12 mouse cellular contexts compared by ENCODE assay signal in the genomic region with DNA sequence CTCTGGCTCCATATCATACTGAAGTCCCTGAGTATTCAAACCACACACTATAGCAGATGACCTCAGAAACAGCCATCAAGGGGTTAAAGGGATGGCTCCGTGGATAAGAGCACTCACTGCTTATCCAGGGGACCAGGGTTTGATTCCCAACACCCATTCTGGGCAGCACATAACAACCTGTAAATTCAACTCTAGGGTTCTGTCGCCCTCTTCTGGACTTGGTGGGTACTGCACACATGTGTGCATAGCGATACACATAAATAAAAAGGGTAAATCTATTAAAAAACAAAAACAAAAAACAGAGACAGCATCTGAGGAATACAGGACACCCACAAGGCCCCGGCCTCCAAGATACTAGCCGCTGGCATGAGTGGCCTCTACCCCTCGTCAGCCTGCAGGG. TPM values are rescaled to one million over a fixed set of nuclear protein-coding genes. Genes with fewer than 3 reads are reported as not detected.
A peak's percentile ranks its signal among the peaks of the same experiment; 100 is the strongest.
DNase-seq lines count a peak whose midpoint lies in the region; ATAC-seq lines count a peak whose summit lies in the region.
"Had no signal": no experiment of that assay in that cellular context is flagged by ENCODE, and none has a peak within 500 bp of the region (broad histone marks: within the 10 kb centered on the region; RNA-seq: fewer than 3 reads in every experiment).

No protein-coding gene starts in this region.

- no peaks in the 10 kb centered on the region for H3K36me3 ChIP-seq in hindbrain, embryonic 11.5 days (ENCODE audit: control insufficient read depth, insufficient read depth, low read length)
- no peaks in the 10 kb centered on the region for H3K36me3 ChIP-seq in hindbrain, embryonic 13.5 days
- H3K36me3 ChIP-seq: embryonic facial prominence, embryonic 10.5 days; lung, embryonic 15.5 days had no signal

- no peak overlapping the region for H3K4me3 ChIP-seq in hindbrain, embryonic 11.5 days (ENCODE audit: low read depth, low read length)
- H3K4me3 ChIP-seq in hindbrain, embryonic 13.5 days = no peak overlapping the region
- H3K4me3 ChIP-seq: embryonic facial prominence, embryonic 10.5 days; lung, embryonic 15.5 days had no signal

- H3K9ac ChIP-seq in hindbrain, embryonic 11.5 days (ENCODE audit: low read depth, low read length) = no peak overlapping the region
- H3K9ac ChIP-seq in hindbrain, embryonic 13.5 days = no peak overlapping the region
- H3K9ac ChIP-seq: lung, embryonic 15.5 days had no signal

- DNase-seq in hindbrain, embryonic 11.5 days (ENCODE audit: low spot score) = peak; percentile 29
- peak; percentile 27 for DNase-seq in lung, postnatal 36 days
- no peak for DNase-seq in lung, postnatal 4 days
- DNase-seq in ES-CJ7 (ENCODE audit: low read depth, low spot score) (peak; percentile 60), MN1 (ENCODE audit: low spot score) (no peak)
- DNase-seq in induced T-regulatory cell, adult 2 months (ENCODE audit: low read depth) = peak; percentile 53
- DNase-seq in right cerebral cortex, postnatal 4 days = no peak
- DNase-seq: kidney, adult 11 months; retina, postnatal 1 day had no signal

- H3K27ac ChIP-seq in hindbrain, embryonic 11.5 days (ENCODE audit: low read depth, low read length) = no peak overlapping the region
- H3K27ac ChIP-seq in hindbrain, embryonic 13.5 days = no peak overlapping the region
- H3K27ac ChIP-seq: embryonic facial prominence, embryonic 10.5 days; lung, embryonic 15.5 days had no signal

- H3K4me1 ChIP-seq in hindbrain, embryonic 11.5 days (replicated peaks; ENCODE audit: control insufficient read depth, insufficient read depth, low read length) = peaks cover 8% of the 10 kb centered on the region
- H3K4me1 ChIP-seq in hindbrain, embryonic 13.5 days (replicated peaks) = peaks cover 37% of the 10 kb centered on the region

- H3K4me2 ChIP-seq in hindbrain, embryonic 11.5 days (replicated peaks; ENCODE audit: low read depth, low read length) = no peak overlapping the region
- no peak overlapping the region for H3K4me2 ChIP-seq in hindbrain, embryonic 13.5 days
- H3K4me2 ChIP-seq: lung, embryonic 15.5 days had no signal

- peaks cover 3% of the 10 kb centered on the region; the same call in 1 of the 2 replicates for H3K9me3 ChIP-seq in hindbrain, embryonic 11.5 days (ENCODE audit: control insufficient read depth, low read length)
- no peaks in the 10 kb centered on the region for H3K9me3 ChIP-seq in hindbrain, embryonic 13.5 days
- H3K9me3 ChIP-seq: lung, embryonic 15.5 days had no signal

- 69% methylated on average over 6 of the region's 6 CpGs for WGBS in hindbrain, embryonic 11.5 days
- WGBS in hindbrain, embryonic 13.5 days = 71% methylated on average over 6 of the region's 6 CpGs

- peaks cover 4% of the 10 kb centered on the region; the same call in 1 of the 2 replicates for H3K27me3 ChIP-seq in hindbrain, embryonic 11.5 days (ENCODE audit: control insufficient read depth, insufficient read depth, low read length)
- H3K27me3 ChIP-seq in hindbrain, embryonic 13.5 days = 0 out of 2 replicates have a peak, but pooled peaks cover 3% of the 10 kb centered on the region

- no peak for ATAC-seq in hindbrain, embryonic 11.5 days (ENCODE audit: low FRiP score)
- no peak for ATAC-seq in hindbrain, embryonic 13.5 days (ENCODE audit: low FRiP score)

RNA-seq across cellular contexts. Expression of a gene that starts 7.7 kb away (rescaled TPM):
- polyA plus RNA-seq in hindbrain, embryonic 11.5 days (2014; fragmentation: Nextera tagmentation; extraction: Ambion mirVana) = 13.7 and 17.4 TPM in 2 replicates
- 28.1 and 29.1 TPM in 2 replicates for polyA plus RNA-seq in hindbrain, embryonic 13.5 days (2015; fragmentation: Nextera tagmentation; extraction: Ambion mirVana)

RNA-seq across cellular contexts. Expression of a gene that starts 43.1 kb away (rescaled TPM):
- polyA plus RNA-seq in hindbrain, embryonic 11.5 days (2014; fragmentation: Nextera tagmentation; extraction: Ambion mirVana) = 0.77 and 1.2 TPM in 2 replicates
- polyA plus RNA-seq in hindbrain, embryonic 13.5 days (2015; fragmentation: Nextera tagmentation; extraction: Ambion mirVana) = 3.7 and 7.3 TPM in 2 replicates
- polyA plus RNA-seq: embryonic facial prominence, embryonic 10.5 days had no signal

Comparison
In these comparisons a context has a peak if more than half of its experiments do, and no peak if none do; other contexts are left out.
1. DNase-seq: peak in hindbrain, embryonic 11.5 days (single experiment), lung, postnatal 36 days (single experiment), ES-CJ7 (single experiment) and induced T-regulatory cell, adult 2 months (single experiment); none in lung, postnatal 4 days (0 of 2), right cerebral cortex, postnatal 4 days (single experiment) and MN1 (single experiment).